Mouse (Mus musculus) CD4-positive, CD25-positive, alpha-beta regulatory T cell, adult 4 months (primary cell): Measurements from ENCODE around the gene Eif3c. TPM values are rescaled to one million over a fixed set of nuclear protein-coding genes. Genes with fewer than 3 reads are reported as not detected.

ENCODE experiments used
- ATAC-seq: one replicate; pipeline ENCODE4 v1.8.0; 2017
- polyA plus RNA-seq, 2 experiments: library from polyadenylated mRNA; unstranded; fragments of 100-300 nt; shearing (Covaris generic); gene quantifications; one replicate each; pipeline ENCODE4 v1.2.1; 2017

Gene Eif3c
- polyA plus RNA-seq, 2 experiments from 2014 or later: 228 to 250 TPM

DNA sequence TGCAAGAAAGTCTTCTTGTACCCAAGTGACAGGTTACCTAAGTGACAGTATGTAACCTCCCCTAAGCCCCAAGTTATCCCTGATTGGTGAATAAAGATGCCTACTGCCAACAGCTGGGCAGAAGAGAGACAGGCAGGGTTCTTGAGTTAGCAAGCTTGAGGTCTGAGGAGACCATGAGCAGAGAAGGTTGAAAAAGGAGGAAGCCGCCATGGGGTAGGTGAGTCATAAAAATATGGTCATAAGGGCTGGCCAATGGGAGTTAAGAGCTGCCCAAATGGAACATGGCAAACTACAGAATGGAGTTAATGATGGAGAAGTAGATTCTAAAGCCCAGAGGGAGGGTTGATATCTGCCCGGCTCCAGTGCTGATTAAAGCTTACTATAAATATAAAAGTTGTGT, 20.6 kb downstream of the Eif3c start:
- ATAC-seq: no peak

DNA sequence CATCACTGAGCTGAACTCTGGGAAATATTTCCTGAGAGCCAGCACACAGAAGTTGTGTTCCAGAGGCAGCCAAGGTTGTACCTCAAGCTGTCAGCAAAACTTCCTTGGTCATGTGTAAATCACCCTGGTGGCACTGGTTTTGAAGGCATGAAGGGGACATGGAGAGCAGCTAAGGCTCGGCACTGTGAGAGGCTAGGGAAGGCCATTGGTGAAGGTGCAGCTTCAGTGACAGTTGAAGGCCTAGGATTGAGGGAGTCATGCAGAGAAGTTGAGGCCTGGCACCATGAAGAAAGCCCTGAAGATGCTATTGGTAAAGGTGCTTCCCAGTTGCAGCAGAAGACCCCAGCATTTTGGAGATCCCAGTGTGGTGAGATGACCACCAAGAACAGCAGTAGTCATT, 24.6 kb downstream of the Eif3c start:
- no peak for ATAC-seq

DNA sequence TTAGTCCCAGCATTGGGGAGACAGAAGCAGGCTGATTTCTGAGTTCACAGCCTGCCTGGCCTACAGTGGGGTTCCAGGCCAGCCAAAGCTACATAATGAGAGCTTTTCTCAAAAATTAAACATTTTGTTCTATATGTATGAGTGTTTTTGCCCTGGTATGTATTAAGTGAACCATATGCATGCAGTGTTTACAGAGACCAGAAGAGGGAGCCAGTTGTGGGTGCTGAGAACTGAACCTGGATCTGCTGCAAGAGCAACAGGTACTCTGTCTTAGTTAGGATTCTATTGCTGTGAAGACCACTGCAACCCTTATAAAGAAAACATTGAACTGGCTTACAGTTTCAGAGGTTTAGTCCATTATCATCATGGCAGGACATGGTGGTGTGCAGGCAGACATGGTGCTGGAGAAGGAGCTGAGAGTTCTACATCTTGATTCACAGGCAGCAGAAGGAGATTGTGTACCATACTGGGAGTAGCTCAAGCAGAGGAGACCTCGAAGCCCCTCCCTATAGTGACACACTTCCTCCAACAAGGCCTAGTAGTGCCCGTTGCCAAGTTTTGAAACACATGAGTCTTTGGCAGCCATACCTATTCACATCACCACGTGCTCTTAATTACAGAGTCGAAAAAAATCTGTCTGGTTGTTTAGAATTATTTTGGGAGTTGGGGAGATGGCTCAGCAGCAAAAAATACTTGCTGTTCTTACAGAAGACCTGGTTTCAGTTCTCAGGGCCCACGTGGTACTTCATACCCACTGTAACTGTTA, 28.2 kb downstream of the Eif3c start:
- no peak for ATAC-seq

DNA sequence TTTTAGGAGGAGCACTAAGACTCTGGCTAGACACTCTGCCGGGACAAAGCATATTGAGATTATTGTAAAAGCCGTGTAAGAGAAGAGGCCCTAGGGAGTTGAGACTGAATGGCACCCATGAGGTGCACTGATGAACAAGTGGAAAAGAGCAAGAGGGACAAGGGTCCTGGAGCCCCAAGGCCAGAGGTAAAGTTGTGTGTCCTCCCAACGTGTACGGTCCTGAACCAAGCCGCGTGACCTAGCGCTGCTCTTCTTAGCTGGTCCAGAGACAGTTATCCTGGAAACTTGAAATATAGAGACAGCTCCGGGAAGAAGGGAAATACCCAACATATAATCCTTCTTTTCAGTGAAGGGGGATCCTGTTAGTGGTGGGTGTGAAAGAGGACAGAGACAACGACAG, 29.7 kb downstream of the Eif3c start:
- ATAC-seq: no peak

DNA sequence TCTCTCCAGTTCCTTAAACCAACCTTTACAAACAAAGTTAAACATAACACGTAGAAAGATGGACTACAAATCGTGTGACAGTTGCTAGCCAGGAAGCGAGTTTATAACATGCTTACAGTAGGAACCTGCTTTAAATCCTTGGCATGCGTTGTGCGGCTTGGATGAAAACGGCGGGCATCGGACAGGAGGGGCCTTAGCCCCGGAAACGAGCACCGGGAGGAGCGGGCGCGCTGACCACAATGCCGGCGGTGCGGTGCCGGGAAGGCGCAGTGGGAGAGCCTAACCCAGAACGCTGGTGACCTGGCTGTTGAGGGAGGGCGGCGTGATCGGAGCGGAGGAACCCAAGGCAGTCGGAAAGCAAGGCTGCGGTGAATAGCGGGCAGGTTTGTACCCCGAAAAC, 30.4 kb downstream of the Eif3c start:
- no peak for ATAC-seq

DNA sequence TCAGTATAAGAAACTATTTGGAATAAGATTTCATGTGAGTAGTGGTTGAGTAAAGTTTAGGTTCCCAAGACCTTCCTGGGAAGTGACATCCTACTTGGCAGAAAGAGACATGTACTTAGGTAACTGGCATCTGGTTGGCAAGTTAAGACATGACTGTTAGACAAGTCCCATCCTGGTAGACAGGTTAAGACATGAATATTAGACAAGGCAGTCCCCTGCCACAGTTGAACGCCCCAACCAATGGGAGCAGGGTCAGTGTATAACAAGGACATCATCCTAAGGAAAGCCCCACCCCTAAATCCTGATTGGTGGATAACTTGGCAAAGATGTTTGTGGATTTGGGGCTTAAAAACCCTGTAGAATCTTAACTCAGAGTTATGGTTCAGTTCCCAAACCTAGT, 32.8 kb downstream of the Eif3c start:
- ATAC-seq: no peak

DNA sequence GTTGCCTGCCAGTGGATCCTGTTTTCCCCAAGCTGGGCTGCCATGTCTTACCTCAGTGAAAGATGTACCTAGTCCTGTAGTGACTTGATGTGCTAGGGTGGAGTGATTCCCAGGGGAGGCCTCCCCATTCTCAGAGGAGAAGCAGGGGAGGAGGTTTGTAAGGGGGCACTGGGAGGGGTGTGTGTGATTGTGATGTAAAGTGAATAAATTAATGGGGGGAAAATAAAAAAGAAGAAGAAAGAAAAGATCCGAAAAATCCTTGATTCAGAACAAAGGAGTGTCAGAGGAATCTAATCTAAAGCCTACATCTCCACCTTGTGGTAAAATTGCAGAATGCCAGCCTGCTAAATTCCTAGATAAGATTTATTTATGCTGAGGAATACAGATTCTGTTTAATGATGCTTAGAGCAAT, 38.0 kb downstream of the Eif3c start:
- peak; percentile 61 for ATAC-seq

DNA sequence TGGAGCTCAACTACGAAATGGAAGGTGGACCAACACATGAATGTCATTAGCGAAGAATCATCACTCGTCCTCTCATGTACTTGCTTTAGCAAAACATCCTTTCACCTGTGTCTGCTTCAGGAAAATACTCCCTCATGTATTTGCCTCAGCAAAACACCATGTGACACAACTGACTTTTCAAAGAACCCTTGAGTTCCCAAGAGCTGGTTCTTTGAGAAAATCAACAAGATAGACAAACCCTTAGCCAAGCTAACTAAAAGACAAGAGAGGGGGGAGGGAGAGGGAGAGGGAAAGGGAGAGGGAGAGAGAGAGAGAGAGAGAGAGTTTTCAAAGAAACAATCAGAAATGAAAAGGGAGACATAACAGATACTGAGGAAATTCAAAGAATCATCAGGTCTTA, 42.9 kb downstream of the Eif3c start:
- no peak for ATAC-seq

DNA sequence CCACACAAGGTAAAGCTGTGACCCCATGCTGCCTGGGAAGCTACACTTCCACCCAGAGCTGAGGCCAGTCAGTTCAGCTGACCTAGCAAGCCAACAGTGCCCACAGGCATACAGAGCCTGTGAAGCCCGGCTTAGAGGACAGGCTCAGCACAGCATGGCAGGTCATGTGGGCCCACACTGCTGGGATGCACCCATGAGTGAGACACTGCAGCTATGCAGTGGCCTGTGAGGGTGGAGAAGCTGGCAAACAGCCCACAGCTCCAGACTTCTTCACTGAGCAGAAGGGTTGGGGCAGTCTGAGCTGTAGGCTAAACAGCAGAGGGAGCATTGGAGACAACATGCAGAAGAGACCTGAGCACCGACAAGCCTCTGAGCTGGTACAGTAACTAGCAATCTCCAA, 46.7 kb downstream of the Eif3c start:
- no peak for ATAC-seq

DNA sequence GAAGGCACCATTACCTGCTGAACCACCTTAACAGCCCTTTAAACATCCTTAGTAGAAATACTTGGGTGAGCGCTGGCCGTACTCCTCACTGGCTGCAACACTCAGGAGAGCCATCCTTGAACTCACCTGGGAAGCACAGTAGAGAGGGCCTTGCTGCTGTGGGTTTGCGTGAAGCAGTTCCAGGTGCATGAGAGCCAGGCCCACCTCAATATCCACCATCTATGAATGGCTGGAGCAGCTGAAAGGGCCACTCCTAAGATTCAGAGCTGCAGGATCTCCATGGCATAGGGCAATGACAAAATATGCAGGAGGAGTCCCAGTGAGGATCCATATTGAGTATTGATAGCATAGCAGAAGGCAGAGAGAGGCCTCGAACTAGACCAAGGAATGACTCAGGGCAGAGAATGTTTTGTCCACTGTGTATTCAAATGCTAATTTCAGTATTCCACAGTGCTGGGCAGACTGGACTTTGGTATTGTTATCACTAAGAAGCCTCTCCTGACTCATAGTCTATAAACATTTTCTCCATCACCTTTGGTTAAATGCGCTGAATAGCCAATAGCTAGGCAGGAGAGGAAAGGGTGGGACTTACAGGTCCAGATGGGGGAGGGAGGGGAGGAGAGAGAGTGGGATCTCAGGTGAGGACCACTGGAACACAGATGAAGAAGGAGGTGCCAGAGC, 47.8 kb downstream of the Eif3c start:
- no peak for ATAC-seq

DNA sequence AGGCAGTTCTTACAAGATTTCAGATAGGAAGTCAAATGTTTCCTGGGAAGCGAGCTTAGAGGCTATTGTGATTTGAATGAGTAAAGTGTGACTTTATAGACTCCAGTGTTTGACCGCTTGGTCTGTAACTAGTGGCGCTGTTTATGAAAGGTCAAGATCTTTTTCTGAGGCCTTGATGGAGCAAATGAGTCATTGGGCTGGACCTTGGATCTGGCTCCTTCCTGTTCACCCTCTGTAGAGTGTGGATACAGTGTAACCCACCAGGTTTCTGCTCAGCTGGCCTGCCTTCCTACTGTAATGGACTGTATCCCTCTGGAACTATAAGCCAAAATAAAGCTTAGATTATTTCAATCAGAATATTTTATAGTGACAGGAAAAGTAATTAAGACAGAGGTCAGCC, 54.9 kb downstream of the Eif3c start:
- no peak for ATAC-seq

DNA sequence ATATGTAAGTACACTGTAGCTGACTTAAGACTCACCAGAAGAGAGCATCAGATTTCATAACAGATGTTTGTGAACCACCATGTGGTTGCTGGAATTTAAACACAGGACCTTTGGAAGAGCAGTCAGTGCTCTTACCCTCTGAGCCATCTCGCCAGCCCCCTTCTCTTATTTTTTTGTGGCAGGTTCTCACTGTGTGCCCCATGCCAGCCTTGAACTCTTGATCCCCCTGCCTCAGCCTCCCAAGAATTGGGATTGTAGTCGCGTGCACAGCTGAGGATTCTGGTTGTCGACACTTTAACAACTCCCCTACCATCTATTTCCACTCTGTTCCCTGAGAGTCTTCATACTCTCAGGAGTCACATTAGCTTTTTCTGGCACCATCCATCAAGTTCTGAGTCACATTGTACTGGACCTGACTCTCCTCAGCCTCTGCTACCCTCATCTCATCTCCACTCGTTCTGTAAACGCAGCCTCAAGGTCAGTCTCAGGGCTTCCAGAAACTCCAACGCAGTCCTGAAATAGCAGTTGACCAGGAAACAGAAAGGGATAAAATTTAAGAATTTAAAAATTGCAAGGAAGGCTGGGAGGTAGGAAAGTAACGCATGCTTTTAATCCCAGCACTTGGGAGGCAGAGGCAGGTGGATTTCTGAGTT, 59.0 kb downstream of the Eif3c start:
- ATAC-seq: no peak

DNA sequence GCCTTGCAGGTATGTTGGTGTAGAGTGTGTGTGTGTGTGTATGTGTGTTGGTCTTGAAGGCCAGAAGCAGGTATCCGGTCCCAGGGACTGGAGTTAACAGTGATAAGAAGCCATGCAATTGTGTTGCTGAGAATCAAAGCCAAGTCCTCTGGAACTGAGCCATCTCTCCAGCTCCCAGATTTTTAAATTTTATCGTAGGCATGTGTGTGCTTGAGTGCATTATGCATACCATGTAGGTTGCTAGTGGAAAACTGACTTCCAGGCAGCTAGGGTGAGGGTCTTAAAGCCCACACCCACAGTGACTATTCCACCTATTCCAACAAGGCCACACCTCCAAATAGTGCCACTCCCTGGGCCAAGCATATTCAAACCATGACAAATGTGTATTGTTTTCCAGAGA, 61.3 kb downstream of the Eif3c start:
- no peak for ATAC-seq

DNA sequence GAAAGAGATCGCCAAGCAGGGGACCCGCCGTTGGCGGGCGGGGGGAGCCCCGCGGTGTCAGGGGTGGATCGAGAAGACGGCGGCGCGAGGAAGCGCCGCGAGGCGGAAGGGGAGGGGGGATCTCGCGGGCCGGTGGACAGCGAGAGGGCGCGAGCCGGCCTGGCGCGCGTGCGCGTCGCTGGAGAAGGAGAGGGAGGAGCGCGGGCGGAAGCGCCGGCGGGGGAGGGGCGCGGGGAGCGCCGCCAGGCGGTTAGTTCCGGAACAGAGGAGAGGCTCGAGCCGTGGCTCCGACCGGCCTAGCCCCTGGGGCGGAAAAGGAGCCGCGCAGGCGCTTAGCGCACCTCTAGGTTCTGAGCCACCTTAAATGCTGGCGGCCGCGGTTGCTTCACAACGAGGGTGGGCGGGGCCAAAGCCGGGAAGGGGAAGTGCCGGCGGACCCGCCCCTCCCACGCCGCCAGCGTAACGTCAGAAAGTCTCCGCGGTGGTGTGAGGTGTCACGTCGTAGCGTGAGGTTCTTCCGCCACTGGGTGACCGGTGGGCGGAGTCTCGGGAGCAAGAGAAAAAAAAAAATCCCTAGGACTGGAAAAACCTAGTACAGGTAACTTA, 62.8 kb downstream of the Eif3c start, which contains the start of gene Atxn2l:
Gene Atxn2l, minus strand, starts transcription at position 165 of the 606 bp plus-strand sequence.
- peak; percentile 90 for ATAC-seq

DNA sequence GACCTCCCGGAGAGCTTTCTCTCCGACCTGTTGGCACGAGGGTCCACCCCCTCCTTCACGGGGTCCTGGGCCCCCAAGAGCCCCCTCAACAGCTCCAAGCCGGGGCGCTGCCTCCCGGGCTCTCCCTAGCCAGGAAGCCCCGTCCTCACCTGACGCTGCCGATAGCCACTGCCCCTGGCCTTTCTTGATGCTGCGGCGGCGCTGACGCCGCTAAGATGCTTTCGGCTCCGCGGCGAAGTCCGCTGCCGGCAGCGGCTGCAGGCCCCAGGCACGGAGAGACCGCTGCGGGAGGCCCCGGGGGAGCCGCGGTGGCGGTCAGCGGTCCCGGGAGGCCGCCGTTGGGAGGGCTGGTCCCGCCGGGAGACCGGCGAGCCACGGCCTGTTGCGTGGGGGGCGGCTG, 63.5 kb downstream of the Eif3c start:
- ATAC-seq: no peak

DNA sequence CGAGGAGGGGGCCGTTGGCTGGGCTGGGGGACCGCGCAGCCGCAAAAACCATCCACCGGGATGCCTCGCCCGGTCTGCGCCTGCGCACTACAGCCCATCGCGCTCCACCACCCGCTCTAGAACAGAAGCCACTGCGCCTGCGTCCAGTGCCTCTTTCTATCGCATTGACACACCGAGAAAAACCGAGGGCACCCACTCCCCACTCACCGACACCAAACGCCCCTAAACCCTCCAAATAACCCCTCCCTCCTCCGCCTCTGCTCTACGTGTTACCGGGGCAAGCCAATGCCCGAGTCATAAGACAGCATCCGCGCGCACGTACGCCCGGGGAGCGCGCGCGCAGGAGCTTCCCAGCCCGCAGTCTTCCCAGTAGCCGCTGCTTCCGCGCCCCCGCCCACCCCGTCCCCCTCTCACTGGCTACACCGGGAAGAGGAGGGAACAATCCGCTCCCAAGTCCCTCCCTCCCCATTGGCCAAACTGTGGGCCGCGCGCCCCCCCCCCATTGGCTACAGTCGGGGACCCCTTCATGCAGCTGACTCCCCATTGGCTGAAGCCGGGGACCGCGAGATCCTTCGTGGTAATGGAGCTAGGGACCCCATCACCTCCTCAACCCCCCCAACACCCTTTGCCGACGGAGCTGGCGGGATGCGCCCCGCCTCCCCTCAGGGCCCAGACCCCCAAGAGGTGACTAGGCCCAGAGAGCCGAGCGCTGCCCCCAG, 64.0 kb downstream of the Eif3c start:
- peak; percentile 22 for ATAC-seq

DNA sequence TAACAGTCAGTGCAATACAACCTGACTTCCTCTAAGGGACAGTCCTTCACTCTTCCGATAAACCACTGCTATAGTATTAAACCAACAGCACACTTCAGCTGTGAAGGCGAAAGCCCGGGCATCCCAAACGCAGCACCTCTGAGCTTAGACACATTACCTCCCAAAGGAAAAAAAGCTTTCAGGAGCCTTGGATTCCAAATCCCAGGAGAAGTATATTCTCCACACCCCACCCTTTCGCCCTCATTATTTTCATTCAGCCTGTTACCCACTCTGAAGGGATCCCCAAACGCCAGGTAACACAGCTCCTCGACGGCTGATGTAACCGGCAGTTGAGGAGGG, 64.6 kb downstream of the Eif3c start:
- no peak for ATAC-seq

DNA sequence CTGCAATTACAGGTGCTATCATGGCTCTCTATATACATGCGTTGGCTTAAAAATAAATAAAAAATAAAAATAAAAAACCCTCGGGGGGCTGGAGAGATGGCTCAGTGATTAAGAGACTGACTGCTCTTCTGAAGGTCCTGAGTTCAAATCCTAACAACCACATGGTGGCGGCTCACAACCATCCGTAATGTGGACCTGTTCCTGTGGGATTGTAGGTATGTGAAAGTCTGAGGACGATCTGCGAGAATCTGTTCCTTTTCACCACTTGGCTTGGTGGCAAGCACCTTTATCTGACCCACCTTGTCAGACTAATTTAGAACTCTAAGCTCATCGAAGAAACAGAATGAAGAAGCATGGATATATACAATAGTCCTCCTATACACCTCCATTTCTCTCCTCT, 66.8 kb downstream of the Eif3c start:
- ATAC-seq: no peak

DNA sequence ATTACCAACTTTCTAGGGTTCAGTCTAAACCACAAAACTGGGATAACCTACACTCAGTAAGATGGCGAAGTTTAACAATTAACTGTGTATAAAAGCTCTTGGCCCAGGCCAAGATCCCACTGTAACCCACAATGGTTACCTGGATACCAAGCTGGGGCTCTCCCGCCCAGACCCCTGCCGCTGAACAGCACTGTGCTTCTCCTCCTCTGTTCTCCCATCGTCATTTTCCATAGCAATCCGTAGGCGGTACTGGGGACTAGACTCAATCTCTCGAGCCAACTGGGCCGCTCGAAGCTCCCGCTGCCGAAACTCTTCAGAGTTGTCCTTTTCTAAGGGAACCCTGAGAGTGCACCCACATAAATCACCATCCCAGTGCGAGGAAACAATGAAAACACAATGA, 68.2 kb downstream of the Eif3c start:
- no peak for ATAC-seq

DNA sequence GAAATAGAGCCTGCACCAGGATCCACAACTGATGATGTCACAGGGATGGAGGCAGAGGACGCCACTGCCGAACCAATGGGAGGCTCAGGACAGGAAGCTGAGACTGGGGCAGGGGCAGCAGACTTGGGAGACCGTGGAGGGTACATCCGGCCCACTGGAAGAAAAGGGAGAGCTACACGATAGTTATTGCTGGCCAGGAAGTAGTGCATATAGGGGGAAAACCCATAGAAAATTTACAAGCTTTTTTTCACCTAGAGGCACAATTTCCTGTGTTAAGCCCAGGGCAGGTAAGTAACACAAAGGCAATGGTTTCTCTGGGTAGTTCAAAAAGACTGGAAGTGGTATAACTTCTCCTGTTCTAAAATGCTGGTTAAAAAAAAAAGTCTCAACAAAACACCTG, 69.7 kb downstream of the Eif3c start:
- peak; percentile 88 for ATAC-seq
